Mouse (Mus musculus) inflammation-experienced regulatory T-cells, adult 16 weeks (primary cell): ENCODE results near the gene Eras. TPM values are rescaled to one million over a fixed set of nuclear protein-coding genes. Genes with fewer than 3 reads are reported as not detected.

ENCODE experiments used
- polyA plus RNA-seq: library from polyadenylated mRNA; unstranded; fragments of 100-300 nt; shearing (Covaris generic); gene quantifications from one replicate; pipeline ENCODE4 v1.2.1, GENCODE M21; 2017

Eras gene
- not detected for polyA plus RNA-seq

GRCm38 (mm10) chrX:7928270-7928790 lies at the start of gene Eras:
TSS of gene Eras (minus strand) at chrX:7928607.

GRCm38 (mm10) chrX:7977892-7978291 lies 49.5 kb upstream of the Eras start, which contains the start of gene Gata1:
TSS of gene Gata1 (minus strand) at chrX:7978071.

GRCm38 (mm10) chrX:7947108-7947899 lies 18.9 kb upstream of the Eras start, which contains the start of gene Hdac6:
TSS of gene Hdac6 (minus strand) at chrX:7947889.

GRCm38 (mm10) chrX:7919601-7920383 lies 8.6 kb downstream of the Eras start, which contains the start of gene Pcsk1n:
TSS of gene Pcsk1n (plus strand) at chrX:7919822.

GRCm38 (mm10) chrX:7909242-7909641 lies 19.2 kb downstream of the Eras start, which contains the start of gene Gm10490:
TSS of gene Gm10490 (plus strand) at chrX:7909542.

GRCm38 (mm10) chrX:7907735-7908134 lies 20.7 kb downstream of the Eras start, which contains the start of gene Gm10491:
TSS of gene Gm10491 (minus strand) at chrX:7907835.

GRCm38 (mm10) chrX:7898880-7899874 lies 29.2 kb downstream of the Eras start, which contains the start of the genes Pqbp1 and Timm17b:
TSS of gene Pqbp1 (minus strand) at chrX:7899269.
TSS of gene Timm17b (plus strand) at chrX:7899357.

GRCm38 (mm10) chrX:7883841-7884567 lies 44.4 kb downstream of the Eras start, which contains the start of gene Slc35a2:
TSS of gene Slc35a2 (plus strand) at chrX:7884028.

GRCm38 (mm10) chrX:7878007-7878419 lies 50.4 kb downstream of the Eras start, which contains the start of gene Pim2:
TSS of gene Pim2 (plus strand) at chrX:7878262.

Other genes with a start within 250 kb of the Eras start
- not detected for gene Magix, start 247.4 kb downstream of the Eras start, polyA plus RNA-seq
- 87.5 TPM for gene Gpkow, start 231.5 kb downstream of the Eras start, polyA plus RNA-seq
- 79.9 TPM for gene Wdr45, start 214.3 kb downstream of the Eras start, polyA plus RNA-seq
- not detected for gene Gm45208, start 206.4 kb downstream of the Eras start, polyA plus RNA-seq
- gene Praf2, start 200.2 kb downstream of the Eras start, polyA plus RNA-seq = 40.0 TPM
- 0.29 TPM for gene Ccdc120, start 177.7 kb downstream of the Eras start, polyA plus RNA-seq
- gene Tfe3, start 166.0 kb downstream of the Eras start, polyA plus RNA-seq = 55.8 TPM
- 120 TPM for gene Gripap1, start 138.8 kb downstream of the Eras start, polyA plus RNA-seq
- gene Kcnd1, start 106.3 kb downstream of the Eras start, polyA plus RNA-seq = 1.6 TPM
- gene Otud5, start 87.2 kb downstream of the Eras start, polyA plus RNA-seq = 22.0 TPM
- 85.7 TPM for gene Pim2, start 50.3 kb downstream of the Eras start, polyA plus RNA-seq
- 44.9 TPM for gene Slc35a2, start 44.6 kb downstream of the Eras start, polyA plus RNA-seq
- gene Pqbp1, start 29.3 kb downstream of the Eras start, polyA plus RNA-seq = 158 TPM
- 162 TPM for gene Timm17b, start 29.2 kb downstream of the Eras start, polyA plus RNA-seq
- gene Gm10491, start 20.8 kb downstream of the Eras start, polyA plus RNA-seq = not detected
- gene Gm10490, start 19.1 kb downstream of the Eras start, polyA plus RNA-seq = not detected
- not detected for gene Pcsk1n, start 8.8 kb downstream of the Eras start, polyA plus RNA-seq
- 26.4 TPM for gene Hdac6, start 19.3 kb upstream of the Eras start, polyA plus RNA-seq
- gene Gata1, start 49.5 kb upstream of the Eras start, polyA plus RNA-seq = 39.8 TPM
- not detected for gene Glod5, start 89.9 kb upstream of the Eras start, polyA plus RNA-seq
- 31.3 TPM for gene Suv39h1, start 146.2 kb upstream of the Eras start, polyA plus RNA-seq
- gene Was, start 161.9 kb upstream of the Eras start, polyA plus RNA-seq = 74.8 TPM
- gene Wdr13, start 204.3 kb upstream of the Eras start, polyA plus RNA-seq = 36.5 TPM
- gene Rbm3, start 217.3 kb upstream of the Eras start, polyA plus RNA-seq = 601 TPM
- 17.2 TPM for gene Tbc1d25, start 247.6 kb upstream of the Eras start, polyA plus RNA-seq